Mouse (Mus musculus) cerebellum, adult (tissue): Measurements from ENCODE around the gene Gm20518.

Experiments
- ATAC-seq: cut with Nextera tagmentation; 2 replicates; pipeline ENCODE4 v1.9.2; 2017; ENCODE audit warnings: mild to moderate bottlenecking, moderate library complexity, mixed read lengths; ENCODE audit not compliant: insufficient number of reproducible peaks, low FRiP score, low TSS enrichment

Gene Gm20518

GRCm38 (mm10) chr16:17809711-17810110 is 81.8 kb downstream of the Gm20518 start:
- ATAC-seq, result no peak

- ATAC-seq, result no peak
Observed at GRCm38 (mm10) chr16:17809125-17809524, 82.3 kb downstream of the Gm20518 start.

- ATAC-seq, result peak; percentile 86
Observed at GRCm38 (mm10) chr16:17807192-17808009, 84.1 kb downstream of the Gm20518 start.

- ATAC-seq, result 0 out of 2 replicates have a peak, but pooled peaks have one; percentile 2
Observed at GRCm38 (mm10) chr16:17806581-17807191, 84.8 kb downstream of the Gm20518 start.

GRCm38 (mm10) chr16:17804982-17805381 is 86.5 kb downstream of the Gm20518 start:
- no peak for ATAC-seq

- ATAC-seq, result no peak
Observed at GRCm38 (mm10) chr16:17804449-17804912, 87.0 kb downstream of the Gm20518 start.

GRCm38 (mm10) chr16:17803675-17804448 is 87.6 kb downstream of the Gm20518 start:
- ATAC-seq, result no peak

- no peak for ATAC-seq
Observed at GRCm38 (mm10) chr16:17802839-17803674, 88.4 kb downstream of the Gm20518 start.

- ATAC-seq, result no peak
Observed at GRCm38 (mm10) chr16:17802456-17802838, 89.0 kb downstream of the Gm20518 start.

- no peak for ATAC-seq
Observed at GRCm38 (mm10) chr16:17801777-17802455, 89.6 kb downstream of the Gm20518 start.

GRCm38 (mm10) chr16:17799584-17799983 is 91.9 kb downstream of the Gm20518 start:
- ATAC-seq, result no peak

GRCm38 (mm10) chr16:17798321-17799180 is 92.9 kb downstream of the Gm20518 start:
- no peak for ATAC-seq

- no peak for ATAC-seq
Observed at GRCm38 (mm10) chr16:17797812-17798311, 93.6 kb downstream of the Gm20518 start.

- ATAC-seq, result no peak
Observed at GRCm38 (mm10) chr16:17796971-17797811, 94.3 kb downstream of the Gm20518 start, which contains the start of gene Scarf2. Gene Scarf2, plus strand, starts transcription at chr16:17797282.

- ATAC-seq, result no peak
Observed at GRCm38 (mm10) chr16:17796519-17796918, 95.0 kb downstream of the Gm20518 start.

- no peak for ATAC-seq
Observed at GRCm38 (mm10) chr16:17795643-17796042, 95.8 kb downstream of the Gm20518 start.

GRCm38 (mm10) chr16:17794047-17794446 is 97.4 kb downstream of the Gm20518 start:
- ATAC-seq, result no peak
